Mouse (Mus musculus): ENCODE data around the gene Adgrg5. TPM values are rescaled to one million over a fixed set of nuclear protein-coding genes. Genes with fewer than 3 reads are reported as not detected.

Adgrg5 gene
- 0.90 and 0.91 TPM in 2 replicates for polyA plus RNA-seq (2016; fragmentation: Nextera tagmentation; extraction: Ambion mirVana)

DNA sequence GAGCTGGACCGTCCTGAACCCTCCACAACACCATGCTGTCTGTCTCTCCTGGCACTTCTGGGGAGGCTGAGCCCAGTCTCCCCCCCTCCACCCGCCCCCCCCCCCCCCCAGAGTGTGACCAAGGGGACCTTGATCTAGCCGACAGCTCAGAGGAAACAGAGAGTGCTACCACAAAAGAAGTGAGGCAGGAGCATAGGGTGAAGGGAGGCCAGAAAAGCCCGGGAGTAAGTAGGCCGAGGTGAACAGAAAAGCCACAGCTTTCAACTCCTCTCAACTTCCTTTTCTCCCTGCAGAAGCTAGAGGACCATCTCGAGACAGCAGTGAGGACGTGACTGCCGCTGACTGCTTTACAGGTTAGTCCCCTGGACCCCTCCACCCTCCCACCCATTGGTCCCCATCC is at the start of gene Adgrg5:
Gene Adgrg5, plus strand, starts transcription at position 290 of the 400 bp plus-strand sequence.
- H3K27me3 ChIP-seq (replicated peaks), result no peaks in the 10 kb centered on the region
- no peak within 1 kb of the TSS; the same call in 1 of the 2 replicates for H3K9ac ChIP-seq
- H3K36me3 ChIP-seq, result no peaks in the 10 kb centered on the region
- peaks cover 58% of the 10 kb centered on the region for H3K4me1 ChIP-seq
- 24% methylated on average over 7 of the region's 8 CpGs for WGBS (ENCODE audit: insufficient replicate concordance)
- peak within 1 kb of the TSS; percentile 77 for H3K27ac ChIP-seq
- no peak within 1 kb of the TSS for H3K4me3 ChIP-seq
- H3K4me2 ChIP-seq, result peak within 1 kb of the TSS; percentile 47
- no peaks in the 10 kb centered on the region for H3K9me3 ChIP-seq (replicated peaks)
- ATAC-seq, result no peak

GRCm38 (mm10) chr8:94874358-94874757 is 49.1 kb upstream of the Adgrg5 start:
- Histone ChIP-seq H3K4me1 (peaks cover 70% of the 10 kb centered on the region), H3K4me2 (peak overlapping the region; percentile 89), H3K36me3 (peaks cover 17% of the 10 kb centered on the region), H3K4me3 (peak overlapping the region; percentile 77), H3K9me3 (replicated peaks) (no peaks in the 10 kb centered on the region), H3K27ac (peak overlapping the region; percentile 94), H3K9ac (peak overlapping the region; percentile 89), H3K27me3 (replicated peaks) (peaks cover 50% of the 10 kb centered on the region)
- peak; percentile 40; the same call in 1 of the 2 replicates for ATAC-seq
- 13% methylated on average over 6 of the region's 6 CpGs for WGBS (ENCODE audit: insufficient replicate concordance)

DNA sequence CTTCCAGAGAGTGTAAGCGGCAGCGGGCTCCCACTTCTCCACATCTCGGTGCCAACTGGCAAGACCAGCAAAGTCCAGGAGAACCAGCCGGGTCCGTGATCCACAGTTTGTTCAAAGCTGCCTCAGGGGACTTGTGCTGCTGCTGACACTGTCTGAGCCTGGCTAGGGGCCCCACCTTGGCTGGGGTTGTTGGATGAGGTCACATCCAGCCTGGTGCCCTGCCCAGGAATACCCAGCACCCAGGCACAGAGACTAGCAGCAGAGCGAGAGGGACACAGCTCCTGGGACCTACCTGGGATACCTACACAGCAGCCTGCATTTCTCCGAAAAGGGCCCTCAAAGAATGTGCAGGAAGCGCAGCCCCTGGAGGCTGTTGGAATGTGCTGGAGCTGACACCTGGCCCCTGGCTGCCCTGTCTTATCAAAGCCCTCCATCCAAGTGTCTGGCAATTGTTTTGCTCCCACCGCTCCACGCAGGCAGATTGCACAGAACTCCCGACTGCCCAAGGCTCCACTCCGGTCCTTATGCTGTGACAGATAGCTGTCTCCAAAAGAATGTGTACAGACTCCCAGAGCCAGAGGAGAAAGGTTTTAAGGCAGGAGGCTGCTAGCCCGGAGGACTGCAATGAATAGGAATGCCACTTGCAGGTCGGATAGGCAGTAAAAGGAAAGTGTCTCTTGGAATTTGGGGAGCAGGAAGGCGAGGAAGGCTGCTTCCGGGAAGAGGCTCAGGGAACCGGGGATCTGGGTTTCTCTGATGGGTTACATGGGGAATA is 48.2 kb upstream of the Adgrg5 start:
- peak; percentile 36 for ATAC-seq
- Histone ChIP-seq H3K4me1 (peaks cover 61% of the 10 kb centered on the region), H3K36me3 (peaks cover 8% of the 10 kb centered on the region), H3K27ac (peak overlapping the region; percentile 94), H3K4me3 (peak overlapping the region; percentile 77), H3K27me3 (replicated peaks) (peaks cover 44% of the 10 kb centered on the region), H3K4me2 (peak overlapping the region; percentile 89), H3K9ac (peak overlapping the region; percentile 89), H3K9me3 (replicated peaks) (no peaks in the 10 kb centered on the region)
- WGBS (ENCODE audit: insufficient replicate concordance), result 21% methylated on average over 17 of the region's 17 CpGs

DNA sequence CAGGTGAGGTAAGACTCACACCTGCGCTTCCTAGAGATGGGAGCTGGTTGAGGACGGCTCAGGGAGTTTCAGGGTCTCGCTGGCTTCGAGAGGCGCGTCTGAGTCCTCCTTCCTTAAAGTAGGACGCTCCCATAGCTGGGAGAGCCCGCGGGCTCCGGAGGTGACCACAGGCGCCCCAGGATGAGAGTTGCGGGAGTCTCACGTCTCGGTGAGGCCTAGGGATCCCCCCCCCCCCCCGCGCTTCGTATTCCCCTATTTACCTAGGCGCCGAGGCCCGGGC is 47.7 kb upstream of the Adgrg5 start:
- Histone ChIP-seq H3K27ac (peak overlapping the region; percentile 94), H3K9me3 (replicated peaks) (no peaks in the 10 kb centered on the region), H3K9ac (peak overlapping the region; percentile 89), H3K4me1 (peaks cover 56% of the 10 kb centered on the region), H3K4me2 (peak overlapping the region; percentile 89), H3K36me3 (peaks cover 2% of the 10 kb centered on the region), H3K4me3 (peak overlapping the region; percentile 77), H3K27me3 (replicated peaks) (peaks cover 39% of the 10 kb centered on the region)
- ATAC-seq, result peak; percentile 44
- 1% methylated on average over 17 of the region's 20 CpGs for WGBS (ENCODE audit: insufficient replicate concordance)

GRCm38 (mm10) chr8:94876197-94876730 is 47.2 kb upstream of the Adgrg5 start, which contains the start of gene Dok4:
TSS of gene Dok4 (minus strand) at chr8:94876330.
- H3K36me3 ChIP-seq, result no peaks in the 10 kb centered on the region; the same call in 1 of the 2 replicates
- no peaks in the 10 kb centered on the region for H3K9me3 ChIP-seq (replicated peaks)
- H3K27ac ChIP-seq, result peak within 1 kb of the TSS; percentile 94
- 1% methylated on average over 37 of the region's 37 CpGs for WGBS (ENCODE audit: insufficient replicate concordance)
- H3K4me2 ChIP-seq, result peak within 1 kb of the TSS; percentile 89
- H3K4me1 ChIP-seq, result peaks cover 51% of the 10 kb centered on the region
- peak within 1 kb of the TSS; percentile 89 for H3K9ac ChIP-seq
- peaks cover 34% of the 10 kb centered on the region for H3K27me3 ChIP-seq (replicated peaks)
- H3K4me3 ChIP-seq, result peak within 1 kb of the TSS; percentile 77
- peak; percentile 85 for ATAC-seq

DNA sequence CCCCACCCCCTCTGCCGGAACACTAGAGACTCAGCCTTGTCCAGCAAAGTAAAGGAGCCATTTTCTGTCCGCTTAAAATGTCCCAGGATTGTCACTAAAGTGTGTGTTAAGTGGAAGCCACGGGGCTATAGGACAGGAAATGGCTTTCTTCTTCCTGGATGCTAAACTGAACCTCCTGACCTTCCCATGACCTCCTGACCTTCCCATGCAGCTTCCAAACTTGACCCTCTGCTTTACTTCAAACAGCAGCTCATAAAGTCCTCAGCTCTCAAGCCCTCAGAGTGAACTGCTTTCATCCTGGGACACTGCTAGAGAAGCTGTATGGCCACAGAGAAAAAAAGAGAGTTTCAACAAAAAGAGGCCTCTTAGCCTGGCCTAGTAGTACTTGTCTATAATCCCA is 46.7 kb upstream of the Adgrg5 start:
- Histone ChIP-seq H3K27me3 (replicated peaks) (peaks cover 29% of the 10 kb centered on the region), H3K4me1 (peaks cover 46% of the 10 kb centered on the region), H3K4me3 (no peak overlapping the region), H3K27ac (peak overlapping the region; percentile 94), H3K9me3 (replicated peaks) (no peaks in the 10 kb centered on the region), H3K9ac (no peak overlapping the region; the same call in 1 of the 2 replicates), H3K36me3 (no peaks in the 10 kb centered on the region; the same call in 1 of the 2 replicates), H3K4me2 (peak overlapping the region; percentile 89)
- WGBS (ENCODE audit: insufficient replicate concordance), result 50% methylated on average over 3 of the region's 3 CpGs
- ATAC-seq, result no peak

GRCm38 (mm10) chr8:94880742-94881141 is 42.8 kb upstream of the Adgrg5 start:
- Histone ChIP-seq H3K27ac (no peak overlapping the region), H3K4me1 (peaks cover 12% of the 10 kb centered on the region), H3K4me2 (no peak overlapping the region), H3K36me3 (no peaks in the 10 kb centered on the region), H3K9ac (no peak overlapping the region), H3K27me3 (replicated peaks) (peaks cover 10% of the 10 kb centered on the region; the same call in 1 of the 2 replicates), H3K9me3 (replicated peaks) (no peaks in the 10 kb centered on the region), H3K4me3 (no peak overlapping the region)
- WGBS (ENCODE audit: insufficient replicate concordance), result 55% methylated on average over 4 of the region's 4 CpGs
- no peak for ATAC-seq

- ATAC-seq, result peak; percentile 84
- Histone ChIP-seq H3K4me1 (peaks cover 34% of the 10 kb centered on the region), H3K36me3 (no peaks in the 10 kb centered on the region), H3K4me2 (peak overlapping the region; percentile 57), H3K4me3 (peak overlapping the region; percentile 21; the same call in 1 of the 2 replicates), H3K27ac (no peak overlapping the region), H3K9ac (peak overlapping the region; percentile 51), H3K27me3 (replicated peaks) (peaks cover 36% of the 10 kb centered on the region), H3K9me3 (replicated peaks) (no peaks in the 10 kb centered on the region)
- WGBS (ENCODE audit: insufficient replicate concordance), result 36% methylated on average over 14 of the region's 14 CpGs
Measured at GRCm38 (mm10) chr8:94888383-94889036, 35.0 kb upstream of the Adgrg5 start.

GRCm38 (mm10) chr8:94892917-94893316 is 30.6 kb upstream of the Adgrg5 start:
- Histone ChIP-seq H3K9me3 (replicated peaks) (no peaks in the 10 kb centered on the region), H3K4me3 (no peak overlapping the region), H3K27me3 (replicated peaks) (peaks cover 32% of the 10 kb centered on the region), H3K36me3 (no peaks in the 10 kb centered on the region), H3K4me2 (no peak overlapping the region), H3K9ac (no peak overlapping the region), H3K27ac (no peak overlapping the region), H3K4me1 (peaks cover 54% of the 10 kb centered on the region)
- no peak for ATAC-seq
- 40% methylated on average over 2 of the region's 2 CpGs for WGBS (ENCODE audit: insufficient replicate concordance)

GRCm38 (mm10) chr8:94899262-94899661 is 24.2 kb upstream of the Adgrg5 start:
- H3K4me1 ChIP-seq, result peaks cover 74% of the 10 kb centered on the region
- peak overlapping the region; percentile 83 for H3K4me2 ChIP-seq
- ATAC-seq, result peak; percentile 97
- H3K9ac ChIP-seq, result peak overlapping the region; percentile 81
- peak overlapping the region; percentile 100 for H3K27ac ChIP-seq
- peaks cover 9% of the 10 kb centered on the region; the same call in 1 of the 2 replicates for H3K36me3 ChIP-seq
- WGBS (ENCODE audit: insufficient replicate concordance), result 8% methylated on average over 11 of the region's 11 CpGs
- peak overlapping the region; percentile 50 for H3K4me3 ChIP-seq
- no peaks in the 10 kb centered on the region for H3K9me3 ChIP-seq (replicated peaks)
- peaks cover 12% of the 10 kb centered on the region for H3K27me3 ChIP-seq (replicated peaks)

- Histone ChIP-seq H3K4me2 (peak overlapping the region; percentile 83), H3K4me1 (peaks cover 68% of the 10 kb centered on the region), H3K27me3 (replicated peaks) (peaks cover 7% of the 10 kb centered on the region; the same call in 1 of the 2 replicates), H3K9ac (peak overlapping the region; percentile 62), H3K9me3 (replicated peaks) (no peaks in the 10 kb centered on the region), H3K36me3 (peaks cover 11% of the 10 kb centered on the region), H3K4me3 (peak overlapping the region; percentile 25), H3K27ac (peak overlapping the region; percentile 100)
- WGBS (ENCODE audit: insufficient replicate concordance), result 30% methylated on average over 6 of the region's 6 CpGs
- ATAC-seq, result no peak
Measured at GRCm38 (mm10) chr8:94900617-94901016, 22.9 kb upstream of the Adgrg5 start.

DNA sequence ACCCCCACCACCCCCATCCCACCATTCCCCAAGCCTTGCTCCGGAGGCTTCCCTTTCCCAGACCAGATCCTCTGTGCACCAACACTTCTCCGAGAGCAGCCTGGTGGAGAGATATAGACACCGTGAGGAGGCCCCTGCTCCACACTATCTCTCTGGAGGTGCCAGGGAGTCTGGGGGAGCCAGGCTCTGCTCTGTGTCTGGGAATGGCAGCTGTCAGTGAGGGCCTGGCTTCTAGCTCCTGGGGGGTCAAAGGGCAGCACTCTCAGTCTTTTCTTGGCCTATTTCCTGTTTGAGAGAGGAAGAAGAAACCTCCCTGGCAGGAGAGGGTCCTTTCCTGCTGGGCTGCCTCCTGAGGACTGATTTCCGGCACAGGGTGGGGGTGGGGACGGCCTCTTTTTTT is 22.5 kb upstream of the Adgrg5 start:
- Histone ChIP-seq H3K36me3 (peaks cover 15% of the 10 kb centered on the region), H3K9me3 (replicated peaks) (no peaks in the 10 kb centered on the region), H3K9ac (peak overlapping the region; percentile 62), H3K27ac (peak overlapping the region; percentile 100), H3K4me1 (peaks cover 64% of the 10 kb centered on the region), H3K4me3 (peak overlapping the region; percentile 25), H3K4me2 (peak overlapping the region; percentile 83), H3K27me3 (replicated peaks) (peaks cover 3% of the 10 kb centered on the region; the same call in 1 of the 2 replicates)
- 12% methylated on average over 5 of the region's 5 CpGs for WGBS (ENCODE audit: insufficient replicate concordance)
- peak; percentile 28; the same call in 1 of the 2 replicates for ATAC-seq
